Mouse (Mus musculus) megakaryocyte, embryonic 14.5 days (primary cell): ENCODE measurements at regions not wholly inside any gene's neighbourhood (a gene's known extent, or its start where the extent isn't known, plus 50 kb on each side); places are given as distances from the start of the nearest gene placed in this dataset.

ENCODE experiments used
- H3K27me3 ChIP-seq: replicated peaks from 2 replicates; pipeline ENCODE3; 2012; ENCODE audit warnings: inconsistent platforms
- H3K36me3 ChIP-seq: replicated peaks from 2 replicates; pipeline ENCODE3; 2012; ENCODE audit warnings: low read length, inconsistent platforms, mixed read lengths
- H3K4me1 ChIP-seq: 2 replicates; pipeline ENCODE4 v1.6.1; 2012; ENCODE audit warnings: inconsistent platforms
- H3K4me3 ChIP-seq: replicated peaks from 2 replicates; pipeline ENCODE3; 2012; ENCODE audit warnings: moderate library complexity, mild to moderate bottlenecking, inconsistent platforms
- H3K9me3 ChIP-seq: 2 replicates; pipeline ENCODE4 v1.6.1; 2012; ENCODE audit warnings: inconsistent platforms
- FLI1 ChIP-seq: IDR thresholded peaks from 2 replicates; pipeline ENCODE4 v1.6.1; 2012; ENCODE audit warnings: low read length, inconsistent platforms, mixed read lengths
- GATA1 ChIP-seq: IDR thresholded peaks from 3 replicates; pipeline ENCODE4 v1.6.1; 2012; ENCODE audit warnings: mixed read lengths, low read length, inconsistent platforms, borderline replicate concordance

DNA sequence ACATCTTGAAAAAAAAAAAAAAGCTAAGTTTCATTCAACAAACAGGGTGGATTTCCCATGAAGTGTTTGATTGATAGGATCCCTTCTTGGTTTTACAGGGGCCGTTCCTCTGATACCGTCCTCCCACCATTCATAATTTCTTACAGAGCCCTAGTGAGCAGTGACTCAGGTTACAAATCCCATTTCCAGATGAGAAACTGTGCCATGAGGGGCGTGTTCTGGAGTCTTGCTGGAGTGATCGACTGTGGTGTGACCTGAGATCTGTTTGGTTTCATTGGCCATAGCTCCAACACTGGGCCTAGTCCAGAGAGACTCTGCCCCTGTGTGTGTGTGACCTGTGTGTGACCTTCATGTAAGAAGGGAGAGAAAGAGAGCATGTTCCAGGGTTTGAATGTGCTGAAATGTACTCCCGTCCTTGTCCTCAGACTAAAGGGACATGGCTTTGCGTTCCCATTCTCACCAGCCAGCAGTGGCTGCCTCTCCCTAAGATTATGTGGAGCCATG, 181.9 kb downstream of the Glrx3 start:
- no peaks in the 10 kb centered on the region for H3K36me3 ChIP-seq
- H3K4me3 ChIP-seq: no peak overlapping the region
- H3K4me1 ChIP-seq: no peaks in the 10 kb centered on the region
- peaks cover 3% of the 10 kb centered on the region for H3K27me3 ChIP-seq
- TF ChIP-seq FLI1: no peak
- TF ChIP-seq GATA1: no peak
- H3K9me3 ChIP-seq: 0 out of 2 replicates have a peak, but pooled peaks cover 10% of the 10 kb centered on the region

GRCm38 (mm10) chr7:137628266-137628665, 190.9 kb downstream of the Glrx3 start:
- H3K27me3 ChIP-seq: no peaks in the 10 kb centered on the region
- H3K36me3 ChIP-seq: no peaks in the 10 kb centered on the region
- peaks cover 20% of the 10 kb centered on the region for H3K9me3 ChIP-seq
- no peaks in the 10 kb centered on the region for H3K4me1 ChIP-seq
- no peak overlapping the region for H3K4me3 ChIP-seq
- TF ChIP-seq GATA1 (no peak), FLI1 (no peak)

GRCm38 (mm10) chr7:137629540-137629939, 192.1 kb downstream of the Glrx3 start:
- peaks cover 22% of the 10 kb centered on the region for H3K9me3 ChIP-seq

DNA sequence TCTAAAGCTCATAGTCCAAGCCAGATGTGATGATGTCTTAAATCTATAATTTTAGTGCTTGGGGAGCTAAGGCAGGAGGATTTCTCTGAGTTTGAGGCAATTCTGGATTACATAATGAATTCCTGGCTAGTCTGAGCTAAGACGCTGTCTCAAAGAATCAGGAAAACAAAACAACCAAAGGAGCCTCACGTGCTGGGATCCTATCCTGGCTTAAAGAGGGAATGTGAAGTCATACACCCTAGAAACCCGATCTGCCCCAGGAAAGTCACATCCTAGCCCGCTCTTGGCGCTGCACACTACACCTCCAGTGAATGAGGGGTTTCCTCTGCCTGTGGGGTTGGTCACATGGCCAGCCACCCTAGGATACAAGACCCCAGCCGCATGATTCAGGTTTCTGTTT, 211.2 kb downstream of the Glrx3 start:
- no peaks in the 10 kb centered on the region for H3K9me3 ChIP-seq
- no peak overlapping the region for H3K4me3 ChIP-seq
- H3K27me3 ChIP-seq: no peaks in the 10 kb centered on the region
- H3K36me3 ChIP-seq: no peaks in the 10 kb centered on the region
- H3K4me1 ChIP-seq: no peaks in the 10 kb centered on the region
- no peak for TF ChIP-seq FLI1
- TF ChIP-seq GATA1: no peak

More at GRCm38 (mm10) chr7:137629540-137629939, 192.1 kb downstream of the Glrx3 start:
- Histone ChIP-seq H3K36me3 (no peaks in the 10 kb centered on the region), H3K4me1 (no peaks in the 10 kb centered on the region), H3K4me3 (no peak overlapping the region), H3K27me3 (no peaks in the 10 kb centered on the region)
- TF ChIP-seq GATA1 (no peak), FLI1 (no peak)

- Histone ChIP-seq H3K27me3 (no peaks in the 10 kb centered on the region), H3K9me3 (no peaks in the 10 kb centered on the region; the same call in 1 of the 2 replicates), H3K4me1 (no peaks in the 10 kb centered on the region), H3K4me3 (no peak overlapping the region), H3K36me3 (no peaks in the 10 kb centered on the region)
- TF ChIP-seq FLI1 (no peak), GATA1 (no peak)
Observed at GRCm38 (mm10) chr7:137649650-137650049, 212.2 kb downstream of the Glrx3 start.

GRCm38 (mm10) chr7:137653837-137654236, 216.4 kb downstream of the Glrx3 start:
- Histone ChIP-seq H3K9me3 (no peaks in the 10 kb centered on the region; the same call in 1 of the 2 replicates), H3K4me1 (no peaks in the 10 kb centered on the region), H3K27me3 (no peaks in the 10 kb centered on the region), H3K36me3 (no peaks in the 10 kb centered on the region), H3K4me3 (no peak overlapping the region)
- TF ChIP-seq FLI1 (no peak), GATA1 (no peak)

GRCm38 (mm10) chr7:137667165-137667564, 229.8 kb downstream of the Glrx3 start:
- H3K36me3 ChIP-seq: no peaks in the 10 kb centered on the region
- no peaks in the 10 kb centered on the region for H3K27me3 ChIP-seq
- no peak for TF ChIP-seq GATA1
- TF ChIP-seq FLI1: no peak
- no peak overlapping the region for H3K4me3 ChIP-seq
- no peaks in the 10 kb centered on the region for H3K4me1 ChIP-seq
- H3K9me3 ChIP-seq: peaks cover 21% of the 10 kb centered on the region

DNA sequence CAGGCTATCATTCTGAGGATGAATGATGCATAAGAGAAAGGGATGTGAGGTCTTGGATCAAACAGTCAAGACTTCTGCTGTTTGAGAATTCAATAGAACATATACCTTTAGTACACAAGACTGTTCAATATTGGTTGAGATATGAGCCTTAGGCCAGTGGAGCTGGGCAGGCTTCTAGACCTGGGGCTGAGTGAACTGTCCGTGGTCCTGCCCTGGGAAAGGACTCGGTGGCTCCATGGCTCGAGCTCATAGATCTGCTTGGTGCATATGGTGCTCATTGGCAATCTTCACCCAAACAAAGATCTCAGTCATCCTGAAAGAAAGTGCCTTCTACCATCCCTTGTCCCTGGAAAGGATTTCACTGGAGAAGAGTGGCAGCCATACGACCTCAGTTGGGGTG, 233.7 kb downstream of the Glrx3 start:
- H3K4me3 ChIP-seq: no peak overlapping the region
- H3K27me3 ChIP-seq: no peaks in the 10 kb centered on the region
- H3K9me3 ChIP-seq: peaks cover 31% of the 10 kb centered on the region

GRCm38 (mm10) chr7:137674596-137674995, 237.2 kb downstream of the Glrx3 start:
- H3K36me3 ChIP-seq: no peaks in the 10 kb centered on the region

More for the DNA sequence above, 233.7 kb downstream of the Glrx3 start:
- Histone ChIP-seq H3K36me3 (no peaks in the 10 kb centered on the region), H3K4me1 (no peaks in the 10 kb centered on the region)
- TF ChIP-seq GATA1 (no peak), FLI1 (no peak)

GRCm38 (mm10) chr7:137675381-137675780, 238.0 kb downstream of the Glrx3 start:
- no peak for TF ChIP-seq FLI1
- no peak for TF ChIP-seq GATA1
- no peaks in the 10 kb centered on the region for H3K36me3 ChIP-seq
- no peaks in the 10 kb centered on the region for H3K4me1 ChIP-seq
- no peaks in the 10 kb centered on the region for H3K27me3 ChIP-seq
- H3K4me3 ChIP-seq: no peak overlapping the region
- H3K9me3 ChIP-seq: peaks cover 16% of the 10 kb centered on the region

More at GRCm38 (mm10) chr7:137674596-137674995, 237.2 kb downstream of the Glrx3 start:
- H3K4me3 ChIP-seq: no peak overlapping the region
- no peak for TF ChIP-seq FLI1
- H3K9me3 ChIP-seq: peaks cover 16% of the 10 kb centered on the region
- H3K4me1 ChIP-seq: no peaks in the 10 kb centered on the region
- no peaks in the 10 kb centered on the region for H3K27me3 ChIP-seq

GRCm38 (mm10) chr7:137684826-137685225, 247.4 kb downstream of the Glrx3 start:
- H3K9me3 ChIP-seq: 0 out of 2 replicates have a peak, but pooled peaks cover 2% of the 10 kb centered on the region
- no peak for TF ChIP-seq GATA1
- no peak for TF ChIP-seq FLI1
- H3K4me1 ChIP-seq: no peaks in the 10 kb centered on the region
- H3K4me3 ChIP-seq: no peak overlapping the region
- H3K36me3 ChIP-seq: no peaks in the 10 kb centered on the region
- no peaks in the 10 kb centered on the region for H3K27me3 ChIP-seq
